Mouse (Mus musculus) A20 (cell line): ENCODE data around the gene Gipr.

Experiments used
- DNase-seq: peaks from one replicate; pipeline ENCODE4 v3.0.0-alpha.2; 2011; ENCODE audit warnings: low read depth, low spot score

Gene Gipr

GRCm38 (mm10) chr7:19165656-19166423 lies at the start of gene Gipr:
TSS of gene Gipr (minus strand) at chr7:19166127.
- DNase-seq = no peak

GRCm38 (mm10) chr7:19214940-19215339 lies 49.0 kb upstream of the Gipr start:
- DNase-seq = no peak

- no peak for DNase-seq
Observed at GRCm38 (mm10) chr7:19214369-19214768, 48.4 kb upstream of the Gipr start.

GRCm38 (mm10) chr7:19213385-19213784 lies 47.5 kb upstream of the Gipr start:
- no peak for DNase-seq

GRCm38 (mm10) chr7:19211996-19212755 lies 46.2 kb upstream of the Gipr start, which contains the start of gene Gpr4:
TSS of gene Gpr4 (plus strand) at chr7:19212538.
- no peak for DNase-seq

- DNase-seq = no peak
Observed at GRCm38 (mm10) chr7:19211041-19211675, 45.2 kb upstream of the Gipr start.

- peak; percentile 37 for DNase-seq
Observed at GRCm38 (mm10) chr7:19210010-19210409, 44.1 kb upstream of the Gipr start.

- no peak for DNase-seq
Observed at GRCm38 (mm10) chr7:19209494-19209893, 43.6 kb upstream of the Gipr start.

GRCm38 (mm10) chr7:19208944-19209472 lies 43.1 kb upstream of the Gipr start:
- DNase-seq = peak; percentile 19

GRCm38 (mm10) chr7:19208201-19208910 lies 42.4 kb upstream of the Gipr start:
- DNase-seq = no peak

GRCm38 (mm10) chr7:19202065-19202850 lies 36.3 kb upstream of the Gipr start:
- peak; percentile 67 for DNase-seq

GRCm38 (mm10) chr7:19201660-19202059 lies 35.7 kb upstream of the Gipr start:
- DNase-seq = no peak

- DNase-seq = peak; percentile 63
Observed at GRCm38 (mm10) chr7:19197985-19198384, 32.1 kb upstream of the Gipr start.

GRCm38 (mm10) chr7:19196676-19197075 lies 30.7 kb upstream of the Gipr start:
- DNase-seq = peak; percentile 67

- no peak for DNase-seq
Observed at GRCm38 (mm10) chr7:19194676-19195075, 28.7 kb upstream of the Gipr start.

- no peak for DNase-seq
Observed at GRCm38 (mm10) chr7:19184758-19185157, 18.8 kb upstream of the Gipr start.

GRCm38 (mm10) chr7:19184250-19184649 lies 18.3 kb upstream of the Gipr start:
- no peak for DNase-seq

GRCm38 (mm10) chr7:19180862-19181429 lies 15.0 kb upstream of the Gipr start:
- DNase-seq = peak; percentile 86

GRCm38 (mm10) chr7:19179936-19180335 lies 14.0 kb upstream of the Gipr start:
- DNase-seq = peak; percentile 77

- peak; percentile 92 for DNase-seq
Observed at GRCm38 (mm10) chr7:19179173-19179572, 13.2 kb upstream of the Gipr start.
